Mouse (Mus musculus): Measurements from ENCODE around the gene Atoh8.

Atoh8 gene

GRCm38 (mm10) chr6:72190577-72190976, 44.8 kb downstream of the Atoh8 start:
- no peak for DNase-seq (ENCODE audit: low read depth, low spot score)

- DNase-seq (ENCODE audit: low read depth, low spot score): no peak
These were observed 45.3 kb downstream of the Atoh8 start for GRCm38 (mm10) chr6:72190120-72190519.

- no peak for DNase-seq (ENCODE audit: low read depth, low spot score)
These were observed 46.1 kb downstream of the Atoh8 start for GRCm38 (mm10) chr6:72189061-72189863.

- no peak for DNase-seq (ENCODE audit: low read depth, low spot score)
These were observed 48.6 kb downstream of the Atoh8 start for GRCm38 (mm10) chr6:72186809-72187208.

GRCm38 (mm10) chr6:72185893-72186490, 49.4 kb downstream of the Atoh8 start:
- DNase-seq (ENCODE audit: low read depth, low spot score): peak; percentile 34

- no peak for DNase-seq (ENCODE audit: low read depth, low spot score)
These were observed 50.8 kb downstream of the Atoh8 start for GRCm38 (mm10) chr6:72184576-72184975.

- no peak for DNase-seq (ENCODE audit: low read depth, low spot score)
These were observed 55.5 kb downstream of the Atoh8 start for GRCm38 (mm10) chr6:72179562-72180502.

GRCm38 (mm10) chr6:72179006-72179405, 56.4 kb downstream of the Atoh8 start:
- no peak for DNase-seq (ENCODE audit: low read depth, low spot score)

- no peak for DNase-seq (ENCODE audit: low read depth, low spot score)
These were observed 58.0 kb downstream of the Atoh8 start for GRCm38 (mm10) chr6:72177417-72177816.

- no peak for DNase-seq (ENCODE audit: low read depth, low spot score)
These were observed 59.4 kb downstream of the Atoh8 start for GRCm38 (mm10) chr6:72176004-72176403.

- no peak for DNase-seq (ENCODE audit: low read depth, low spot score)
These were observed 60.0 kb downstream of the Atoh8 start for GRCm38 (mm10) chr6:72175419-72175818.

- no peak for DNase-seq (ENCODE audit: low read depth, low spot score)
These were observed 62.0 kb downstream of the Atoh8 start for GRCm38 (mm10) chr6:72173350-72173749.

GRCm38 (mm10) chr6:72171391-72171790, 64.0 kb downstream of the Atoh8 start:
- no peak for DNase-seq (ENCODE audit: low read depth, low spot score)

GRCm38 (mm10) chr6:72165907-72166306, 69.5 kb downstream of the Atoh8 start:
- no peak for DNase-seq (ENCODE audit: low read depth, low spot score)

- DNase-seq (ENCODE audit: low read depth, low spot score): peak; percentile 70
These were observed 70.8 kb downstream of the Atoh8 start for GRCm38 (mm10) chr6:72164321-72165275.

GRCm38 (mm10) chr6:72162155-72162890, 73.1 kb downstream of the Atoh8 start:
- DNase-seq (ENCODE audit: low read depth, low spot score): no peak

GRCm38 (mm10) chr6:72161751-72162150, 73.6 kb downstream of the Atoh8 start:
- DNase-seq (ENCODE audit: low read depth, low spot score): no peak

GRCm38 (mm10) chr6:72160991-72161390, 74.4 kb downstream of the Atoh8 start:
- no peak for DNase-seq (ENCODE audit: low read depth, low spot score)

- no peak for DNase-seq (ENCODE audit: low read depth, low spot score)
These were observed 75.4 kb downstream of the Atoh8 start for GRCm38 (mm10) chr6:72159861-72160395.

Data from WW6 (cell line).